Mouse (Mus musculus) lung, postnatal 0 days (tissue): Measurements from ENCODE around the gene Zbp1.

Experiments used
- CTCF ChIP-seq: IDR thresholded peaks from 2 replicates; pipeline ENCODE4 v1.5.1; 2016; ENCODE audit warnings: antibody characterized with exemption, mild to moderate bottlenecking
- EP300 ChIP-seq: IDR thresholded peaks from 2 replicates; pipeline ENCODE4 v1.6.1; 2016; ENCODE audit warnings: antibody characterized with exemption, mild to moderate bottlenecking, control low read depth

GRCm38 (mm10) chr2:173157376-173157775 lies 61.3 kb downstream of the Zbp1 start:
- TF ChIP-seq CTCF: no peak
- TF ChIP-seq EP300: no peak
